Mouse (Mus musculus): ENCODE results near the gene Slc39a5.

- TF ChIP-seq CTCF (IDR thresholded peaks at IDR 0.05; ENCODE audit: extremely low read depth, insufficient read depth, low read length): no peak
- peak; percentile 91; the same call in 1 of the 2 replicates for TF ChIP-seq POLR2A (IDR thresholded peaks at IDR 0.05; ENCODE audit: extremely low read depth, insufficient read depth, low read length)
Measured at GRCm38 (mm10) chr10:128368402-128369217, 32.4 kb downstream of the Slc39a5 start, which contains the start of gene Coq10a.

All from cortical plate, adult 2 months (tissue).